Mouse (Mus musculus) spleen, adult 2 months (tissue): ENCODE data around the gene Tob2.

Experiments
- CTCF ChIP-seq: fragments of 200-500 bp; IDR thresholded peaks from 2 replicates; pipeline ENCODE4 v1.5.1; 2011; ENCODE audit warnings: mild to moderate bottlenecking, inconsistent platforms; ENCODE audit not compliant: insufficient read depth, insufficient read length, insufficient replicate concordance; ENCODE audit errors: extremely low read depth
- POLR2A ChIP-seq: fragments of 200-500 bp; IDR thresholded peaks from 2 replicates; pipeline ENCODE4 v1.6.1; 2011; ENCODE audit warnings: low read depth, low read length, inconsistent platforms

GRCm38 (mm10) chr15:81808799-81809198, 49.8 kb downstream of the Tob2 start:
- TF ChIP-seq CTCF: no peak
- no peak for TF ChIP-seq POLR2A
